Mouse (Mus musculus): ENCODE data around the gene Ctnna2.

Ctnna2 gene

DNA sequence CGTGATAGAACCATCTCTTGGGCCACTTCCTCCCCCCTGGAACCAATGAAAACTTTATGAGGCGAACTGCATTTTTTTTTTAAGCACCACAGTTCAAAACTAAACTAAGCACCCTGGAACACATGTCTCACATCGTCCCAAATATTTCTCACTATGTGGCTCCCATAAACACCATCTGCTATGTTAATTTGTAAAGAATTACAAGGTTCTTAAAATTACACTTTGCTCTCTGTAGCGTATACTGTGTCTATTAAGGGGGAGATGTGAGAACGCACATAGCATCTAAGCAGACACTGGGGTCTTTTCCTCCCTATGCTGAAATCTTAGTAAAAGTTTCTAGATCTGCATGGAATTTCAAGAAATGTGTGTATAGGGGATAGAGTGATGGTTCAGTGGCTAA is 822.5 kb downstream of the Ctnna2 start:
- DNase-seq (ENCODE audit: low spot score), result no peak

DNA sequence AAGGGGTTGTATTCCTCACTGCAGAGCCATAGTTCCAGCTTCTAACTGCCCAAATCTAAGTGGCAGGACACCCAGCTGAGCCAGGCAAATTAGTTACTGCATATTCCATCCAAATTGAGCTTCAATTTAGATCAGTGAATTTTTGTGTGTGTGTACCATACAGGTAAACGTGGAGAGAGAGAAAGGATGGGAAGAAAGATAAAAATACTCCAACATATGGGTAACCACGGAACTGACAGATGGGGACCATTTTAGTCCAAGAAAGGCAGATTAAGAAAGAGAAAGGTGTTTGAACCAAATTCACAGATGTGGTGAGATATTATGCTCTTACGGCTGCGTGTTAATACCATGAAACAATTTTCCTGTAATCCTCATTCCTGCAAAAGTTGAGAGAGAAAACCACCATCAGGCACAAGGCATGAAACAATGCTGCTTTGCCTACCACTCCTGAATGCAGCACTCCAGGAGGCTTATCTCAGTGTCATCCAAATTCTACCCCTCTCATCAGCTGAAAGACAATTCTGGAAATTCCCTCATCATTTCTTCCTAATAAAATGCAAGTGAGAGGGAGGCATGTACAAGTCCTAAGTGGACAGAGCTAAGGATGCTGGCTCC is 840.1 kb downstream of the Ctnna2 start:
- DNase-seq (ENCODE audit: low spot score), result no peak

DNA sequence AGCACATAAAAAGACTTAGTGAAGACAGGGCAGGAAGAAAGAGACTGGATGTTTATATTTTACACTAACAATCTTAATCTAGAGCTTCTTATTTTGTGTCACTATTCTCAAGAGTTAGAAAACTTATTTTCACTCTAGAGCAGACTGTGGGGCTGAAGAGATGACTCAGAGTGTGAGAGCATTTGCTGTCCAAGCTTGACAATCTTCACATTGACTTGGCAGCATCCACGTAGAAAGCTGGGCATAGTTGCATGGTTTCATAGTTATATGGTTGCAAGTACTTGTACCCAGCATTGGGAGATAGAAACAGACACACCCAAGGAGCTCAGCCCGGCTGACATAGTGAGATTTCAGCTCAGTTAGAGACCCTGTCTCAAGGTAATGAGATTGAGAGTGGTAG is 858.6 kb downstream of the Ctnna2 start:
- DNase-seq (ENCODE audit: low spot score), result no peak

DNA sequence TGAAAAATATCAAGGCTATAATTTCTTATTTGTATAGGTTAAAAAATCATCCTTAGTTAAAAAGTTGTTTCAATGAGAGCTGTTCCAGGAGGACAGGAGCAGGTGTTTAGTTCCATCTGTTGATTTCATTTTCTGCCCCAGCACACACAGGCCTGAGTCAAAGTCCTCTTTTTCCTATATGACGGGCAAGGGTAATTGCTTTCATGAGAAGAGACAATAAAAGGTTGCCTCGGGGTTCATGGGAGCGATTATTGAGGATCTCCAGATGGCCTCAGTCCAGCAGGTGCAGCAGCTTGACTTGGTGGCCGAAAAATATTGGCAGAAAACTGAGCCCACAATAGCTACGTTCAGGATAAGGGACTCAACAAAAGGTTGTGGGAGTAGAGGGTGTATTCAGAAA is 859.0 kb downstream of the Ctnna2 start:
- DNase-seq (ENCODE audit: low spot score), result no peak

DNA sequence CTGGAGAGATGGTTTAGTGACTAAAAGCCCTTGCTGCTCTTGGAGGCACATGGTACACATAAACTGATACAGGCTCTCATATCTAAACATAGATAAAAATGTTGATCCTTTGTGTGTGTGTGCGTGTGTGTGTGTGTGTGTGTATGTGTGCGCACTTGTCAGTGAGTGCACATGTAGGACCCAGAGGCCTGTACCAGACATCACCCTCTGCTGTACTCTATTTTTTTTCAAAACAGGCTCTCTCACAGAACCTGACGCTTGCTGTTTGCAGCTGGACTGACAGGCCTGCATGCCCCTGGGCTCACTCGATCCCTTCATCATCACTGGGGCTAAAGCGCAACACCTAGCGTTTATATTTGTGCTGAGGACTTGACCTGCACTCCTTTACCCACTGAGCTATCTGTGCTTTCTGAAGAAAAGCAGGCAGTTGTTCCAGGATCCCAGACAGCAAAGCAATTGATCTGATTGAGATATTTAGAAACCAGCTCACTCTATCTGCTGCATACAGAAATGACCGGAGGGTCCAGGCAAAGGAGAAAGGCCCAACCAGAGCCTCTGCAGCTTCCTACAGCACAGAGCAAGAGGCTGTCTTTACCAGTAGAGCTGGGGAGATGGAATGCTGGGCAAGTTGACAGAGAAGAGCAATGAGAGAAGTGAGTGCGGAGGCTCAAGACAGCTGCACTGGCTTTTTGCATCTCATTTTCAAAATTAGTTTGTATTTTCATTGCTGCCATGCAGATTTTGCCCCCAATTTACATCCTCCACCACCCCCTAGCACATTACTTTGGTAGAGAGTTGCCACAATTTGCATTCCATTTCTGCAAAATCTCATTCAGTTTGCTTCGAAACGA is 870.2 kb downstream of the Ctnna2 start:
- DNase-seq (ENCODE audit: low spot score), result no peak

DNA sequence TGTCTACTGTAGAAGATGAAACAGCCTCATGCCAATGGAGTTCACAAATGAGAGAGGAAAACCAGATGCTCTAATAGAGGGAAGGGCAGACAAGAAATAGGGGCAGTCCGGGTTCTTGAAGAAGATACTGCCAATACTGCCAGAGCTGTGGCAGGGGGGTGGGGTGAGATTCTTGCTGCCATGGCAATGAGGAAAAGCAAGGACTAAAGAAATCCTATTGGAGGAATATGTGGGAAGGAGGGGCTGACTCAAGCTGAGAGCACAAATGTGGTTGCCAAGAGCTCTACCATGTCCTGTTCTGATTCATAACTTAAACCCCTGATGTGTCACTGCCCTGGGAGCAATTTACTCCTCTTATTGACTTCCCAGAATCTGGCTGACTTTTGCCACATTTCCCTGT is 878.5 kb downstream of the Ctnna2 start:
- DNase-seq (ENCODE audit: low spot score), result no peak

DNA sequence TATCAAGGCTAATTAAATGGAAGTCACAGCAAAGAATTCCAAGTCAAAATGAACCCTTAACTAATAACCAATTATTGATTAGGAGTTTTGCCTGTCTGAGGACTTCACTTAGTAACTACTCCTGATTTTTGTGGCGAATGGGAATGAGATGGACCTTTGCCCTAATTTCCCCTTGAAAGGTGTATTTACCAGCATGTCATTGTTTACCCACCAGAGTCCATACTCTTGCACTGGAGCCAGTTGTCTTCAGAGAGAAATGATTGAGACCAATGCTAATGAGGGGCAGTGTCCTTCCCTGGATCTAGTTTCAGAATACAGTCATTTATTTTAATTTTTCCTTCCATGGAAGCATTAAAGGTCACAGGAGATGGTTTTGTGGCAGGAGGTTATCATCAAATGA is 881.0 kb downstream of the Ctnna2 start:
- DNase-seq (ENCODE audit: low spot score), result no peak

DNA sequence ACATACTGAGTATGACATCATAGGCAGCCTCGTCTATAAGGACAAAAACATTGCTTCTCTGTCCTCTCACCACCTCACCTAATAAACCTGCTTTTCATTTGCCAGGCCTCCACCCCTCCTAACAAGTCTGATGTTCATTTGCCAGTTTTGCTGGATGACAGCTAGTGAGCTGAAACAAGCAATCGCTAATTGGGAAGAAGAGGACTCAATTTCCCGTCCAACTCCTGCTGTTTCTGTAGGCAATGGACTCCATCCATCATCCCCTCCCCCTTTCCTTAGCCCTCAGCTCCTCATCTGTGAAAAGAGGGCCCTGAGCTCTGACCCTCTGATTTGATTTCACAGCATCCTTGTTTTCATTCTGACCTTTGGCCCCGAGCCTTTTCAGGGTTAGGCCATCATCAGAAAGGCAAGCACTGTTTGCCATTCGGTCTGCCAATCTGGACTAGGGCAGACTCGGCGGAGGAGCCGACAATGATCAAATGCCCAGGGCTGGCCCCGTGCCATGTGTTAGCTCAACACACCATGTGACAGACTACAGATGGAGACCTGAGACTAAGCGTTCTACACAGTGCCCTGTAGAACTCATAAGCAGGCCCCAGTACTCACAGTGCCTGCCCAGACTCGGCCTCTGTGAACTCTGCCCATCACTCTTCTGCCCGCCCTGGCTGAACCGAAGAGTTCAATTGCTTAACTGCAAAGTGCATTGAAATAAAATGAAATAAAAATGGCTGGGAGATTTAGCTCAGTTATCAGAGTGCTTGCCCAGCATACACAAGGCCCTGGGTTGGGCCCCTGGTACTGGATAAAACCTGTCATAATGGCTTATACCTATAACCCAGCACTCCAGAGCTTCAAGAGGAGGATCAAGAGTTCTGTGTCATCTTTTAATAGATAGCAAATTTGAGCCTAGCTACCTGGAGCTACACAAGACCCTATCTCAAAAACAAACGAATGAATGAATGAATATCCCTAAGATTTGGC is 903.8 kb downstream of the Ctnna2 start:
- no peak for DNase-seq (ENCODE audit: low spot score)

DNA sequence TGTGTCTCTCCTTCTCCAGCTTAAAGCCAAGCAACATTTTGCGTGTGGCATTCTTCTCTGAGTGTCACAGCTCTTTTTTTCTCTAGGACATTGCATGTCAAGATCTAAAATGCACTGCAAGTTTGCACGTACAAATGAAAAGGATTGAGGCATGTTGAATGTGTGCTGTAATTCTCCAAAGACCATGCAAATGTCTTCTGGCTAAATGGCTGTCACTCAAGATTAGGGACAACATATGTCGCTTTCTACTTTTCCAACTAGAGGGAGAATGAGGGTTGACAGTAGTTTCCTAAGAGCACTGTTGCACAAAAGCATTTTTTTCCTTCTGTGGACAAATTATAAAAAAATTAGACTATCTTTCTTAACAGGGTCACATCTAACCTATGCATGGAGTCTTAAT is 909.9 kb downstream of the Ctnna2 start:
- DNase-seq (ENCODE audit: low spot score), result no peak

DNA sequence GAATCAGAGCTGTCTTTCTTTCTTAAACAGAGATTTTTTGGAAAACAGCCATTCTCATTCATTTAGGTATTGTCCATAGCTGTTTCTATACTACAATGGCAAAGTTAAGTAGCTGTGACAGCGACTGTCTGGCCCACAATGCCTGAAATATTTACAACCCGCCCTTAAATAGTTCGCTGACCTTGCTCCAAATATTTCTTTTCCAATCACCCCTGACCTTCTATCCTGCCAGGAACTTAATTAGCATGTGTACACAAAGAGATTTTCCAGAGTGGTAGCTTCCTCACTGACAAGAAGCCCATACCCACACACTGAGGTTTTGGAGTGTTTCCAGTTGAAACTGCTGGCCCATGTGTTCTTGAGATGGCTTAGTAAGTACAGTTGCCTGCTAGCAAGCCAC is 928.8 kb downstream of the Ctnna2 start:
- DNase-seq (ENCODE audit: low spot score), result no peak

DNA sequence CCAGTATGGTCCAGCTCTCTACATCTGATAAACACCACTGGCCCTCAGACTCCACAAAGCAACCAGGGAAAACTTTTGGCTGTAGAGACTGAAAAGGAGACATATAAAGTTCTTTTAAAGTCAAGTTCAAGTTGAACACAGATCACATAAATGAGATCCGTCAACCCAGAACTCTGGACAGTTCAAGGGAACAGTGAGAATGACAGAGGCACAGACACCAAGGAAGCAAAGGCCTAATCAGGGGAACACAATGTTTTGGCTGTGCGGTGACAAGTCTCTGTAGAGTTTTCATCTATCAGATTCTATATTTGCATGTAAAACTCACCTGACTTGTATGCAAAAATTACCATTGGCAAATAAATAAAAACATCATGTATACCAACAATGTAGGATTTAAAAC is 929.3 kb downstream of the Ctnna2 start:
- DNase-seq (ENCODE audit: low spot score), result no peak

DNA sequence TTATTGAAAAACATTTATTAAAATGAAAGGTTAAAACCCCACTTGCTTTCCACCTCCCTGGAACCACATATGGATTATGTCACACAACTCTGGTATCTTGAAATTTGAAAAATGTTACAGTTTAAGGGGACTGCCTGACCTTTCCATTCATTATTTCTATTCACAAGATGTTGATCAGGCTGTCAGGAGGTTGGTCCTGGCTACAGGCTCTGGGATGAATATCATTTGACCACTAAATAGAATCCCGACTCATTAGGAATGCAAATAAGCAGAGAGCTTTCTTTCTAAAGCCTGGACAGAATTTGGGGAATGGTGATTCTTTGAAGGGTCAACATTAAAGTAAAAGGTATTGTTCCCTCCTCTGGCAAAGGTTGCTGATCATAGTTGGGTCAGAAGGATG is 931.9 kb downstream of the Ctnna2 start:
- no peak for DNase-seq (ENCODE audit: low spot score)

DNA sequence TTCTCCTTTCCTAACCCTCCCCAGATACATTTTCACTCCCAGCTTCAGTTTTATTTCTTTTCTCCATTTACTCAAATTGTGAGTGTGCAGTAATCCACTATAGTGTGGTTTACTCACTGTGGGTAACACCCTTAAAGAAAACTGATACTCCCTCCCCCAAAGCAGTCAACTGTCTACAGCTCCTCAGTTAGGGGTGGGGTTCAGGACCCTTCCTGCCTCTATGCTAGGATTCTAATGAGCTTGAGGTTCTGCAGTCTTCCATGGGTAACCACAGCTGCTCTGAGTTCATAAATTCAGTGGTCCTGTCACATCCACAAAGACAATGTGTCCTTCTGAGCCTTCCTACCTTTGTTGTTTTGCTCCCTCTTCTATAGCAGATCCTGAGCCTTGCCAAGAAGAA is 954.4 kb downstream of the Ctnna2 start:
- no peak for DNase-seq (ENCODE audit: low spot score)

DNA sequence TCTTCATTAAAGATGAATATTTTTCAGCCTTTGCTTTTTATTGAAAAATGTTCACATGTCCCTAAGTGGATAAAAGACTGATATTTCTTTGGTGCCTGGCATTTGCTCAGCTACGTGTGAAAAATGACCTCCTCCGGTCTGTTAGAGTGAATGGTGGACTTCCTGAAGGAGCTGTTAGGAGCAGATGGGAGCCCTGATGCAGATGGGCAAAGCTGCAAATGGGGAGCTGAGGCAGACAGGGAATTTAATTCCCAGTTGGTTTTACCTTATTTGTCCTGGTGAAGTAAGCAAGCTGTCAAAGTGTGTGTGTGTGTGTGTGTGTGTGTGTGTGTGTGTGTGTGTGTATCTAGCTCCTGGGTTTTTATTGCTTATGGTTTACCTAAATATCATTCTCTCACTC is 966.3 kb downstream of the Ctnna2 start:
- no peak for DNase-seq (ENCODE audit: low spot score)

DNA sequence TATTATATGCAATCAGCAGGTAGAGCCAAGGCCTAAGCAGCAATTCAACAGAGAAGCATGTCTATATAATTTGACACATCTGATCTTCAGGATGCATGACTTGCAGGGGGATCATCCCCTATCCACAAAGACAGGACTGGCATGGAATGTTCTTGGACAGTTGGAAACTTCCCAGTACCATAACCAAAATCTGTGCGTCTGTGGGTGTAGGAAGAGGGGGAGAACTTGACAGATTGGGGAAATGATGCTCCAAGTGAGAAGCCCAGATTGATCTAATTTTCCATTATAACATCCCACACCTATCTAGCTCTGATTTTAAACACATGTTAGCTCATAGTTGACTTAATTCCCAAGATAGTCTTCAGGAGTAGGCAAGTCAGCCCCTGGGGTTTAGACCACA is 968.5 kb downstream of the Ctnna2 start:
- no peak for DNase-seq (ENCODE audit: low spot score)

DNA sequence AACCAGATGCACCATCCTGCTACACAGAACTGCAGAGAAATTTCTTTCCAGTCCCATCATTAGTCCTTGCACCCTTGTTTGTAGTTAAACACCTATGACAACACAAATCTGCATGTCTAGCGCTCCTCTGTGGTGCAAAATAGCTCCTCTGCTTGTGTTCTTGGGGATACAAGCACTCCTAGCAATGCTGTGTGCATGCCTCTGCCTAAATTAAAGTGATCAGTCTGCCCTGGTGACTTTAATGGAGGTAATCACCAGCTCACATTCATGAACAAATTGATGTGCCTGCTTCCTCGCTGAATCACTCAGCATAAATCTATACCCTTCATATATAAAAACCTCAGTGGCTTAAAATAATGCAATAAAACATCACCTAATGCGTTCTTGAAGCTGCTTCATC is 987.4 kb downstream of the Ctnna2 start:
- no peak for DNase-seq (ENCODE audit: low spot score)

DNA sequence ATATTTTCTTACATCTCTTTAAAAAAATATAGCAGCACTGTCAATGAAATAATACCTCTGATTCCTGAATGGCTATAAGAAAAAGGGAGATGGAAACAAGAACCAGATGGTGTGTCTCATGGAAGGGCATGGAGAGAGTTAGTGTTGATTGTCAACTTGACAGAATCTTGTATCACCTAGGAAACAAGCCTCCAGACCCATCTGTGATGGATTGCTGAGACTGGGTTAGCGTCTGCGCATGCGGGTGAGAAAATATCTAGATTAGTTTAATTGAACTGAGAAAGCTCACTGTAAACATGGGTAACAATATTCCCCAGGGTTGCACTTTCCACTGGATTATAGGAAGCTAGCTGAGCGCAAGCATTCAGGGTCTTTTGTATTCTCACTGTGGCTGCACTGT is 994.7 kb downstream of the Ctnna2 start:
- DNase-seq (ENCODE audit: low spot score), result no peak

DNA sequence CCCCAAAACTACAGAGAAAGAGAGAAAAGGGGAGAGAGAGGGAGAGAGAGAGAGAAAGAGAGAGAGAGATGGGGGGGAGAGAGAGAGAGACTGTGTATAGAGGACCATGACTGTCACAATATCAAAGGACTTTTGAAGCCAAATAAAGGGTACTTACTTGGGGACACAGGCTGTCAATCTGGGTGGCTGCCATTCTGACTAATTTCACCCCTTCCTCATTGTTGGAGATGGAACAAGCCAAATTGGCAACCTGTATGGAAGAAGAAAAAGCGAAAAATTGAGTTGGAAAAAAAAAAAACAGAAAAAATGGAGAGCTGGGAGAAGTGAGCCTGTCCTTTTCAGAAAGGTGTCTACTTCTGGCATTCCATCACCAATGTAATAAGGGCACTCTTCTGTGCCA is 997.8 kb downstream of the Ctnna2 start:
- no peak for DNase-seq (ENCODE audit: low spot score)

DNA sequence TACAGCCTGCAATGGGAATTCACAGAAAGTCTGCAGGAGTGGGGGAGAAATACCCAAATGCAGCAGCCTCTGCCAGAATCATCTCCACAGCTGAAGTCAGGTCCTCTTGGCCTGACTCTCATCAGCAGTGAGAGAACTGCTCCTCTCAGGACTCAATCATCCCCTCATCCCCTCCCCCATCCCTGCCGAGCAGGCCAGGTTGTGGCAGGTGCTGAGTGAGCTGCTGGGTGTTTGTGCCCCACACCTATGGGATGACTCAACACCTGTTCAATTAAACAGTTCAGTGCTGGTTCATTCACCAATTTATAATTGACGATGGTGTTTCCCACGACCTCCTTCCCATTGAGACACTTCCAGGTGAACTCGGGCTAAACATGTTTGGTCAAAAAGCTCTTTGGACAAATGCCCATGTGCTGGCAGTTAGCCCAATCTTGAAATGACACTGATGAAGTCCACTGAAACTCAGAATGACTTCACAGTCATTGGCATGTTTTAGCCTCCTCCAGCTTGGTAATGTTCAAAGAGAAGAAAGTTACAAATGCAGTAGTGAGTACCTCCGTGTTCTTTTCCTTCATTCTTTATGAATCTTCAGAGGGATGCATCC is 1000.1 kb downstream of the Ctnna2 start:
- no peak for DNase-seq (ENCODE audit: low spot score)

DNA sequence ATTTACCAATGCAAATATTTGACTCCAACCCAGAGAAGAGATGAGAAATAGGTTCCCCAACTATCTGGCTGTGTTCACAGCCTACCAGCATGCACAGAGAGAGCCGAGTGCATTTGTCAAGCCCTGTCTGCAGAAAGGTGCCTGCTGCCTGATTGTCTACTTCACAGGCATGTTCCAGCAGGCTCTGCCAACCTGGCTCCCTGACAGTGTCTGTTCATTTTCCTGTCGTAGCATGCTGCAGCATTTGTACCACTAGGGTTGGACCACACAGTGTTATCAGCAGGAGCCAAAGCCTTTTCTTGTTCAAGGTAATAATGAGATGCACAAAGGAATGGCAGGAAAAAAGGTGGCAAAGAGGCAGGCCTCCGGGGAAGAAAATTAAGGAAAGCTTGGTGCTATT is 1001.7 kb downstream of the Ctnna2 start:
- no peak for DNase-seq (ENCODE audit: low spot score)

DNA sequence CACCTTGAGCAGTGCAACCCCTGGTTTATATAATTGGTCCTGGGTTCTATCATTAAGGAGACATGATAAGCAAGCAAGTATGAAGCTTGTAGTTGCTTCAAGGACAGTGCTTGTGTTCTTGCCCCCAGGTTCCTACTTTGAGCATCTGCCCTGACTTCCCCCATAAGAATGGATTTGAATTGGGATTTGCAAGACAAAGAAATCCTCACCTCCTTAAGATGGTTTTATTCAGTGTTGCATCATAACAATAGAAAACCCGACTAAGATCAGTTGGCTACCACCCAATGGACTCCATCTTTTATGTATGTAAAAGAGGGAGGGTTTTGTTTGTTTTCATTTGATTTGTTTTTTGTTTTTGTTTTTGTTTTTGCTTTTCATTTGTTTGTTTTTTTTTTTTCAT is 1005.2 kb downstream of the Ctnna2 start:
- no peak for DNase-seq (ENCODE audit: low spot score)

DNA sequence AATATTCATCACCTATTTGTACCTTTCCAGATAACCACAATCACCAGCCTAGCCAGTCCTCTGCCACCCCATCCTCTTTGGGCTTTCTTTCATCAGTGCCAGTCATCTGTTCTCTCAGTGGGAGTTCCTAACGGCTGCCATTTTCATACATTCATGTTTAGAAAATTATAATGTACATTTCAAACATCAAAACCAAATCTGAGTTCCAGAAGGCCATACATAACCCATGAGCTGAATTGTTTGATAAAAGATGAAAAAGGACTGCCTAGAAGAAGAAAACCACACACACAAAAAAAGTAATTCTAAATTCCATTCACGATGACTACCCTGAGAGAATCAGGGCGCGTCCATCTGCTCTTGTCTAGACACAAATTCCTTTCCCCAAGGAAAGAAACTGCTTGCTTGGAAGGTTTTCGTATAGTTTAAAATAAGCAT is 1014.5 kb downstream of the Ctnna2 start:
- no peak for DNase-seq (ENCODE audit: low spot score)
